Mouse (Mus musculus): Measurements from ENCODE around the gene Cct8l1. TPM values are rescaled to one million over a fixed set of nuclear protein-coding genes. Genes with fewer than 3 reads are reported as not detected.

Cct8l1 gene
- polyA plus RNA-seq, 1 experiment from 2014 or later, result not detected

- WGBS, result 52% methylated on average over 18 of the region's 18 CpGs
- H3K27ac ChIP-seq, result no peak overlapping the region
- H3K27me3 ChIP-seq, result no peaks in the 10 kb centered on the region
- no peak overlapping the region for H3K9ac ChIP-seq
- ATAC-seq (ENCODE audit: insufficient number of reproducible peaks, low FRiP score, low TSS enrichment, low read depth), result no peak
- H3K4me1 ChIP-seq, result peaks cover 4% of the 10 kb centered on the region; the same call in 1 of the 2 replicates
- H3K9me3 ChIP-seq, result no peaks in the 10 kb centered on the region
- H3K36me3 ChIP-seq, result no peaks in the 10 kb centered on the region
- H3K4me3 ChIP-seq, result no peak overlapping the region
- no peak overlapping the region for H3K4me2 ChIP-seq
Observed at GRCm38 (mm10) chr5:25532256-25533147, 16.6 kb downstream of the Cct8l1 start.

DNA sequence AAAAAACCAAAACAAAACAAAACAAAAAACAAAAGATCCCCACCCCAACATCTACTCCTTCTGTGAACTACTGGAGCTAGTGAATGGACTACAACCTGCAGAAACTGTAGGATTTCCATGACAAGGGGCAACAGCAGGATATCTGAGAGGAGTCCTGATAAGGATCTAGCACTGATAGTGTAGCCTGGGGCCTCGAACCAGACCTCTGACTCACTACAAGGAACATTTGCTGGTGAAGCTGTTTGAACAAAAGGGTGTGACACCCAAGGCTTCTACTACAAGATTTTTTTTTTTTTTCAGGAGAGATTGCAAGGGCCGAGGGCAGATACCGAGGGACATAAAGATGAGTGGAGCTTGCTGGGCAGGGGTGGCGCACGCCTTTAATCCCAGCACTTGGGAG is 17.4 kb downstream of the Cct8l1 start:
- WGBS, result 87% methylated on average over 5 of the region's 5 CpGs
- no peak for ATAC-seq (ENCODE audit: insufficient number of reproducible peaks, low FRiP score, low TSS enrichment, low read depth)

GRCm38 (mm10) chr5:25535566-25535965 is 19.7 kb downstream of the Cct8l1 start:
- Histone ChIP-seq H3K27ac (no peak overlapping the region), H3K27me3 (no peaks in the 10 kb centered on the region), H3K9ac (no peak overlapping the region), H3K4me3 (no peak overlapping the region), H3K9me3 (no peaks in the 10 kb centered on the region), H3K4me2 (no peak overlapping the region), H3K36me3 (no peaks in the 10 kb centered on the region), H3K4me1 (no peaks in the 10 kb centered on the region)
- 87% methylated on average over 2 of the region's 2 CpGs for WGBS
- no peak for ATAC-seq (ENCODE audit: insufficient number of reproducible peaks, low FRiP score, low TSS enrichment, low read depth)

More for the DNA sequence above, 17.4 kb downstream of the Cct8l1 start:
- Histone ChIP-seq H3K9me3 (no peaks in the 10 kb centered on the region), H3K27me3 (no peaks in the 10 kb centered on the region), H3K36me3 (no peaks in the 10 kb centered on the region), H3K9ac (no peak overlapping the region), H3K27ac (no peak overlapping the region), H3K4me1 (peaks cover 4% of the 10 kb centered on the region; the same call in 1 of the 2 replicates), H3K4me2 (no peak overlapping the region), H3K4me3 (no peak overlapping the region)

DNA sequence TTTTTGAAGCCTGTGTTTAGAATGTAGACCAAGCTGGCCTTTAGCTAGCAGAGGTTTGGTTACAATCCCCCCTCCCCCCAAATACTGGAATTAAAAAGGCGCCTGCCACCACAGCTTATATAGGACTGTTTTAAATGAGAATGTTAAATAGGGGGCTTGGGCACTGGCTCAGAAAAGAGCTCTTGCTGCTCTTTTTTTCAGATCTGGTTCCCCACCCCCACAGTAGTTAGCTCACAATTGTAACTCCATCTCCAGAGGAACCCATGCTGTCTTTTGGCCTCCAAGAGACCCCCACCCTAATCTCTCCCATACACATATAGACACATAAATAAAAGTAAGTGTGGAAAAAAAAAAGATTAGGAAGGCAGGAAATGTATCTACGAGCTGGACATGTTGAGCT is 20.6 kb downstream of the Cct8l1 start:
- 65% methylated on average over 2 of the region's 2 CpGs for WGBS
- ATAC-seq (ENCODE audit: insufficient number of reproducible peaks, low FRiP score, low TSS enrichment, low read depth), result no peak
- no peak overlapping the region for H3K4me2 ChIP-seq
- H3K4me1 ChIP-seq, result no peaks in the 10 kb centered on the region
- H3K9ac ChIP-seq, result no peak overlapping the region
- H3K4me3 ChIP-seq, result no peak overlapping the region
- H3K27ac ChIP-seq, result no peak overlapping the region
- H3K27me3 ChIP-seq, result no peaks in the 10 kb centered on the region
- H3K36me3 ChIP-seq, result no peaks in the 10 kb centered on the region
- H3K9me3 ChIP-seq, result no peaks in the 10 kb centered on the region

GRCm38 (mm10) chr5:25536921-25537409 is 21.1 kb downstream of the Cct8l1 start:
- H3K4me2 ChIP-seq, result no peak overlapping the region
- H3K27ac ChIP-seq, result no peak overlapping the region
- no peaks in the 10 kb centered on the region for H3K36me3 ChIP-seq
- H3K4me1 ChIP-seq, result no peaks in the 10 kb centered on the region
- no peaks in the 10 kb centered on the region for H3K9me3 ChIP-seq
- H3K27me3 ChIP-seq, result no peaks in the 10 kb centered on the region
- 42% methylated on average over 6 of the region's 6 CpGs for WGBS
- H3K9ac ChIP-seq, result no peak overlapping the region
- ATAC-seq (ENCODE audit: insufficient number of reproducible peaks, low FRiP score, low TSS enrichment, low read depth), result no peak
- no peak overlapping the region for H3K4me3 ChIP-seq

GRCm38 (mm10) chr5:25540412-25540811 is 24.5 kb downstream of the Cct8l1 start:
- Histone ChIP-seq H3K4me2 (no peak overlapping the region), H3K4me3 (no peak overlapping the region), H3K4me1 (peaks cover 8% of the 10 kb centered on the region), H3K9me3 (no peaks in the 10 kb centered on the region), H3K27me3 (no peaks in the 10 kb centered on the region), H3K9ac (no peak overlapping the region), H3K36me3 (no peaks in the 10 kb centered on the region), H3K27ac (no peak overlapping the region)
- ATAC-seq (ENCODE audit: insufficient number of reproducible peaks, low FRiP score, low TSS enrichment, low read depth), result no peak

DNA sequence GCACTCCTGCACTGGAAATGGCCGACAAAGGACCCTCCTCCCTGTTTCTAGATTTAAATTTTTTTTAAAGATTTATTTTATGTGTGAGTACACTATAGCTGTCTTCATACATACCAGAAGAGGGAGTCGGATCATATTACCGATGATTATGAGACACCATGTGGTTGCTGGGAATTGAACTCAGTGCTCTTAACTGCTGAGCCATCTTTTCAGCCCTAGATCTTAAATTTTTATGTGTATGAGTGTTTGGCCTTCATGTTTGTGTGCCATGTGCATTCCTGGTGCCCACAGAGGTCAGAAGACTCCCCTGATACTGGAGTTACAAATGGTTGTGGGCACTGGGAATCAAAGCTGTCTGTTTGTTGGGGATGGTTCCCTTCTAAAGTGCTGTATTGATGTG is 25.1 kb downstream of the Cct8l1 start:
- Histone ChIP-seq H3K9me3 (no peaks in the 10 kb centered on the region), H3K27ac (no peak overlapping the region), H3K4me3 (no peak overlapping the region), H3K9ac (no peak overlapping the region), H3K4me1 (peaks cover 8% of the 10 kb centered on the region), H3K36me3 (no peaks in the 10 kb centered on the region), H3K27me3 (no peaks in the 10 kb centered on the region), H3K4me2 (no peak overlapping the region)
- 66% methylated on average over 3 of the region's 3 CpGs for WGBS
- no peak for ATAC-seq (ENCODE audit: insufficient number of reproducible peaks, low FRiP score, low TSS enrichment, low read depth)

DNA sequence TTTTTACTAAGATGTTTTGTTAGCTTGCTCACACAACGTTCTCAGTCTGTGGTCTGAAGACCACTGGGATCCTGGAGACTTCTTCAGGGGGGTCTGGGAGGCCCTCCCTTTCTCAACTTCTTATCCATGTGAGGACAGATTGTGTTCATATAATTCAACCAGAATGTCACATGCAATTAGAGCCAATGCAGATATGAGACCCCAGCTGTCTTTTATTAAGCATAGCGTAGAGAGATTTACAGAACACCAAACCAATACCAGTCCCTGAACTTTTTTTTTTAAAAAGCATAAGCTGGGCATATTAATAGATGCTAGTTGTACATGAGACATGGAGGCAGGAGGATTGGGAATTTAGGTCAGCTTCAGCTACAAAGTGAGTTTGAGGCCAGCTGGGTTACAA is 25.8 kb downstream of the Cct8l1 start:
- 45% methylated on average over 2 of the region's 2 CpGs for WGBS
- H3K36me3 ChIP-seq, result no peaks in the 10 kb centered on the region
- H3K27ac ChIP-seq, result no peak overlapping the region
- no peak overlapping the region for H3K4me3 ChIP-seq
- no peak for ATAC-seq (ENCODE audit: insufficient number of reproducible peaks, low FRiP score, low TSS enrichment, low read depth)
- no peak overlapping the region for H3K9ac ChIP-seq
- H3K27me3 ChIP-seq, result no peaks in the 10 kb centered on the region
- peaks cover 8% of the 10 kb centered on the region for H3K4me1 ChIP-seq
- no peak overlapping the region for H3K4me2 ChIP-seq
- no peaks in the 10 kb centered on the region for H3K9me3 ChIP-seq

- Histone ChIP-seq H3K27me3 (no peaks in the 10 kb centered on the region), H3K9me3 (no peaks in the 10 kb centered on the region), H3K4me1 (peaks cover 8% of the 10 kb centered on the region), H3K4me3 (no peak overlapping the region), H3K27ac (peak overlapping the region; percentile 43), H3K9ac (no peak overlapping the region), H3K36me3 (no peaks in the 10 kb centered on the region), H3K4me2 (no peak overlapping the region)
- peak; percentile 88 for ATAC-seq (ENCODE audit: insufficient number of reproducible peaks, low FRiP score, low TSS enrichment, low read depth)
- 69% methylated on average over 3 of the region's 3 CpGs for whole genome bisulfite sequencing
Observed at GRCm38 (mm10) chr5:25544061-25544460, 28.2 kb downstream of the Cct8l1 start.

DNA sequence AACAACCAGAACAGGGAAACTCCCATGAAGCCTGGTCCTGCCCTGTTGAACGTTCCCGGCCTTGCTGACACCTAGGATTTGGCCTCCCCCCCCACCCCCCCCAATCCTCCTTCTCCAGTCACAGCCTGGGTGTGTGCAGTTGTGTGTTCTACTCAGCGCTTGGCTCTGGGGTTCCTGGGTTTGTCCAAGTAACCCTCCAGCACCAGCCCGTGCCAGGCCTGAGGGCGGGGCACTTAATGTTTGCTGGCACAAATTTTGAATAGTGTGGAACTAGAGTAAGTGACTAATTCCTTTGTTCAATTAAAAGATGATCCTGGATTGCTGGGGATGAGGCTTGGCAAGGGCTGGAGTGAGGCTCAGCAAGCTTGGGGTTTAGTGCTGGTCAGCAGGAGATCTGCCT is 28.7 kb downstream of the Cct8l1 start:
- WGBS, result 73% methylated on average over 5 of the region's 5 CpGs
- Histone ChIP-seq H3K27ac (peak overlapping the region; percentile 27; the same call in 1 of the 2 replicates), H3K4me1 (peaks cover 8% of the 10 kb centered on the region), H3K4me2 (no peak overlapping the region), H3K9ac (no peak overlapping the region), H3K4me3 (no peak overlapping the region), H3K27me3 (no peaks in the 10 kb centered on the region), H3K9me3 (no peaks in the 10 kb centered on the region), H3K36me3 (no peaks in the 10 kb centered on the region)
- peak; percentile 31 for ATAC-seq (ENCODE audit: insufficient number of reproducible peaks, low FRiP score, low TSS enrichment, low read depth)

- WGBS, result 92% methylated on average over 2 of the region's 2 CpGs
- Histone ChIP-seq H3K27me3 (no peaks in the 10 kb centered on the region), H3K27ac (no peak overlapping the region), H3K9ac (no peak overlapping the region), H3K4me2 (no peak overlapping the region), H3K36me3 (no peaks in the 10 kb centered on the region), H3K4me3 (no peak overlapping the region), H3K4me1 (peaks cover 8% of the 10 kb centered on the region), H3K9me3 (no peaks in the 10 kb centered on the region)
- no peak for ATAC-seq (ENCODE audit: insufficient number of reproducible peaks, low FRiP score, low TSS enrichment, low read depth)
Observed at GRCm38 (mm10) chr5:25546912-25547311, 31.0 kb downstream of the Cct8l1 start.

DNA sequence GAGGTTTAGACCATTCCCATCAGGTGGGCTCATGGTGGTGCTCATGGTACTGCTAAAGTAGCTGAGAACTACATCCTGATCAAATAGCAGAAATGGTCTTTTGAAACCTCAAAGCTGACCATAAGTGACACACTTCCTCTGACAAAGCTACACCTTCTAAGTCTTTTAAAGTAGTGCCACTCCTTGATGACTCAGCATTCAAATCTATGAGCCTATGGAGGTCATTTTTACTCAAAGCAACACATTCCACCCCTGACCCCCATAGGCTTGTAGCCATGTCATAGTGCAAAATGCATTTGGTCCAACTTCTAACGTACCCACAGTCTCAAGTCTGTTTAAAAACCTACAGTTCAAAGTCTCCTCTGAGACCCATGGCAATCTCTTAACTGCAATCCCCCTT is 35.0 kb downstream of the Cct8l1 start:
- H3K4me1 ChIP-seq, result no peaks in the 10 kb centered on the region
- no peak overlapping the region for H3K4me2 ChIP-seq
- H3K36me3 ChIP-seq, result no peaks in the 10 kb centered on the region
- ATAC-seq (ENCODE audit: insufficient number of reproducible peaks, low FRiP score, low TSS enrichment, low read depth), result no peak
- no peak overlapping the region for H3K9ac ChIP-seq
- 71% methylated on average over 1 of the region's 1 CpGs for WGBS
- no peaks in the 10 kb centered on the region for H3K27me3 ChIP-seq
- H3K27ac ChIP-seq, result no peak overlapping the region
- H3K9me3 ChIP-seq, result no peaks in the 10 kb centered on the region
- no peak overlapping the region for H3K4me3 ChIP-seq

Data from limb, embryonic 15.5 days (tissue).